Mouse (Mus musculus): ENCODE data around the gene Pxmp4. TPM values are rescaled to one million over a fixed set of nuclear protein-coding genes. Genes with fewer than 3 reads are reported as not detected.

Pxmp4 gene
- total RNA-seq (2022), result 10 to 100 TPM; 28.8 to 36.5 (median 32.1) TPM

DNA sequence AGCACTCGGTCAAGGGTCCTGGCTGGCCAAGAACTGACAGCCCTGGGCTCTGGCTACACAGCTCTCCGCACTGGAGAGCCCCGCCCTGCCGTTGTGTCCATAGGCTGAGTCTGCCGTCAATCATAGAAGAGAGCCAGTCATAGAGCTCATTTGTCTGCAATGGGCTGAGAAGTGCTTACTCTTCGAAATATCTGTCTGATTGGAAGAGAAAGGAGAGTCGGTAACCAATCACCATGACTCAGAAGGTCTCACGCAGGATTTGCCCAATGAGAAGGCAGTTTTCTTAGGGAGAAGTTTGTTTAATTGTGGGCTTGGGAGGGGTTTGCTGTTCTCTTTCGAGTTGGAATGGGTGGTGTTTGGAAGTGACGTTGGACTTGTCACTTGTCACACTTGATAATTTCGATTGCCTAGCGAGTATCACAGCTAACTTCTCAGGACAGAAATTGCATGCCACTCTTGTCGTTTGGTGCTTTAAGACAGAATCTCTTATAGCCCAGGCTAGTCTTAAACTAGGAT lies at the start of gene Pxmp4:
Pxmp4 (minus strand) TSS at position 71 of the 516 bp plus-strand sequence.
- DNase-seq, result peak; percentile 99

DNA sequence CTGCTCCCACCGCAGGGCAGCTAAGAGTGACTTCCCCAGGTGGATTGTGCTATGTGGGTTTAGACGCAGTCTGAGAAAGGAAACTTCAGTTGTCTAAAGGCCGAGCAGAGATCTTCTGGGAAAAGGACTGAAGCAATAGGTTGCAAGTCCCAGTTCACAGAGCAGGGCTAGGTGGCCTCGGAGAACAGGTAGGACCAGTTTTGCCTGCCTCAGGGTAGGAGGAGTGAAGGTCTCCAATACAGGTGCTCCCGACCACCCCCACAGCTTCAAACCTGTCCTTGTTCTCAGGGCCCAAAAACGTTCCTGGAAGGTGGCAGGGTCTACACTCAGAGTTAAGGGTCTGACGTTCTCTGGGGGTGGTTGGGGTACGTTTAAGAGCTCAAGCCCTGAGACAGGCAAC lies 47.9 kb upstream of the Pxmp4 start, which contains the start of gene Chmp4b:
Chmp4b (plus strand) TSS at position 343 of the 400 bp plus-strand sequence.
- no peak for DNase-seq

- no peak for DNase-seq
Observed at GRCm38 (mm10) chr2:154650404-154650803, 46.9 kb upstream of the Pxmp4 start.

GRCm38 (mm10) chr2:154648086-154648485 lies 44.6 kb upstream of the Pxmp4 start:
- DNase-seq, result peak; percentile 49

GRCm38 (mm10) chr2:154646634-154647033 lies 43.1 kb upstream of the Pxmp4 start:
- DNase-seq, result no peak

GRCm38 (mm10) chr2:154642712-154643385 lies 39.3 kb upstream of the Pxmp4 start:
- DNase-seq, result no peak

- DNase-seq, result no peak
Observed at GRCm38 (mm10) chr2:154642005-154642459, 38.5 kb upstream of the Pxmp4 start.

DNA sequence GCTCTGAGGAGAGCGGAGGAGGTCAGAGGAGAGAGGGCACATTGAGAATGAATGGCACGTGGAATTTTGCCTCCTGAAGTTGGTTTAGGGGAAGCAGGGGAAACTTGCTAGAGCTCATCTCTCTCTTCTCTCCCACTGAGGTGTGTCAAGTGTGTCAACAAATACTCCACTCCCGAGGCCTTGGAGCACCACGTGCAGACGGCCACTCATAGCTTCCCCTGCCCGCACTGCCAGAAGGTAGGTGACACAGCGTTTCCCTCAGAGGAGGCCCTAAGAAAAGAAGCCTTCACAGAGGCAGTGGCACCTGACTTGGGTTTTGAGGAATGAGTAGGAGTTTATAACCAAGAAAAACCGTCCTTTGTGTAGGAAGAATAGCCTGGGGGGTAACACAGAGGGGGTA lies 37.7 kb upstream of the Pxmp4 start:
- no peak for DNase-seq

GRCm38 (mm10) chr2:154639115-154639514 lies 35.6 kb upstream of the Pxmp4 start:
- DNase-seq, result no peak

DNA sequence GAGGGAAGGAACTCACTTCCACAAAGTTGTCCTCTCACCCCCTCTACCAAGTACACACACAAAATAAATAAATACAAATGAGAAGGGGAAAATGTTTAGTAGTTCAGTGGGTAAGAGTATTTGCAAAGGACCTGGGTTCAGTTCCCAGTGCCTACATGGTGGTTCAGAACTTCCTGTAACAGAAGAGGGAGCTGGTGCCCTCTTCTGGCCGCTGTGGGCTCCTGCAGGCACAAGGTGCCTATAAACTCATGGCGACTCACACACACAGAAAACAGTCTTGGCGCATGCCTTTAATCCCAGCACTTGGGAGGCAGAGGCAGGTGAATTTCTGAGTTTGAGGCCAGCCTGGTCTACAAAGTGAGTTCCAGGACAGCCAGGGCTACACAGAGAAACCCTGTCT lies 35.0 kb upstream of the Pxmp4 start:
- no peak for DNase-seq

DNA sequence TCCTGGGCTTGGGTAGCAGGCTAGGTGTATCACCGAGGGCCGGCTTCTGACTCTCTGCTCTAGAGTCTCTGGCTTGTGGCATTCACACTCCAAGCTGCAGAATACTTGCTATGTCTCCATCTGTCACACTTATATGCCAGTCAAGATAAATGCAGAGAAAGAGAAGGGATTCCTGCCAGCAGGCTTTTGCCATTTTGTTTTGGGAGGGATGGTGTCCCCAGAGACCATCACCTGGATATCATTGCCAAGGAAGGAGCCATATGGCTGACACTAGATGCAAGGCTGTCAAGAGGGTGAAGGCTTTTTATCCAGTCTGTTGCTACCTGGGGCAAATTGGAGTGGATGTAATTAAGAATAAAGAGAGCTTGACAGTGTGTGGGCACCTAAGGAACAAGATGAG lies 32.3 kb upstream of the Pxmp4 start:
- DNase-seq, result no peak

DNA sequence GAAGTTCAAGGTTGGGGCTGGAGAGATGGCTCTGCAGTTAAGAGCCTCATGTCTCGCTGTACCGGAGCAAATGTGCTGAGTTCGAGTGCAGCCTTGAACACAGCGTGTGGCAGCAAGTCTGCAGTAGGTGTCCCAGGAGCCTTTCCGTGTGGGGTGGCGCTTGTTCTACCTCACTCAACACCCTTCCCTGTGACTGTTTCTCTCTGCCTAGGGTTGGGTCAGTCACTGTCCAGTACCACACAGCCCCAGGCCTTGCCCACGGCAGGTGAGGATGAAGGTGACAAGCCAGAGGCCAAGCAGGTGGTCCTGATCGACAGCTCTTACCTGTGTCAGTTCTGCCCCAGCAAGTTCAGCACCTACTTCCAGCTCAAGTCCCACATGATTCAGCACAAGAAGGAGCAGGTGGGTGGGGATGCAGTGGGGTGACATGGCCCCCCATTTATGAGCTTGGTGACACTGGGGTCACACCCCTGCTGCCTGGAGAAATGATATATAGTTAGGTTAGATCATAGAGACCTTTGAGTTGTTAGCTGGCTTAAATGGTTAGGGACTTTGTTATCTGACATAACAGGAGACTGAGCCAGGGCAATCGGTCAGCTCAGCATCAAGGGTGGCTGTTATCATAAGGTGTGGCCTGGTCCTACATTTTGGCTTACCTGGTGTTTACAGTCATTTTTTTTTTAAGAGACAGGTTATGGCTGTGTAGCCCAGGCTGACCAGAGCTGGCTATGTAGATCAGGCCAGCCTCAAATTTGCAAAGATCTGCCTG lies 30.6 kb upstream of the Pxmp4 start:
- no peak for DNase-seq

GRCm38 (mm10) chr2:154633039-154633742 lies 29.7 kb upstream of the Pxmp4 start:
- no peak for DNase-seq

- DNase-seq, result no peak
Observed at GRCm38 (mm10) chr2:154632203-154632780, 28.8 kb upstream of the Pxmp4 start.

- DNase-seq, result no peak
Observed at GRCm38 (mm10) chr2:154630531-154630930, 27.0 kb upstream of the Pxmp4 start.

DNA sequence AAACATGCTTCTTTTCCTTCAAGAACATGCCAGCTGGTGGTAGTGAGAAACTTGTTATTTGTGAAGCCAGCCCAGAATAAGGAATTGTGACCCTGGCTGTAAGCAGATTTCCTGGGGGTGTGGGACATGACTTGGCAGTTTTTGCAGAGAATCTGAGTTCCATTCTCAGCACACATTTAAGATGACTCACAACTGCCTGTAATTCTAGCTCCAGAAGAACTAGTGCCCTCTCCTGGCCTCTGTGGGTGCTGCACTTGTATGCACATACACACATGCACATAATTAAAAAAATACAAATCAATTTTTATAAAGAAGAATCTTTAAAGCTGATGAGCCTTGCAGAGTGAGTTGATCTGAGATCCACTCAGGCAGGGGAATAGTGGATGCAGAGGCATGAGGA lies 20.6 kb upstream of the Pxmp4 start:
- DNase-seq, result no peak

DNA sequence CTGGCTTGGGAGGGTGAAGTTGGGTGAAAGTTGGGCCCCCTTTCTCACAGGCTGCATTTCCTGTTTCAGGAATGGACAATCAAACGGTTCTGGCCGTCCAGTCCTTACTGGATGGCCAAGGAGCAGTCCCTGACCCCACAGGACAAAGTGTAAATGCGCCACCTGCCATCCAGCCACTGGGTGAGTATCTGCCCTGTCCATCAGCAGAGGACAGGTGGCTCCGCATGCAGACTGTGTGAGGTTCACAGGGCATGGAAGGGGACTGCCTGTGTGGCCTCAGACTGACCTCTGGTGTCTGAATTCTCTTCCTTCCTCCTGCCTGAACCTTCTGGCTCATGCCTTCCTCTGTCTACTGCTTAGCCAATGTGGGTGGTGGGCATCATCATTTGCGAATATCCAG lies 18.2 kb upstream of the Pxmp4 start:
- no peak for DNase-seq

- DNase-seq, result no peak
Observed at GRCm38 (mm10) chr2:154617061-154617460, 13.6 kb upstream of the Pxmp4 start.

- no peak for DNase-seq
Observed at GRCm38 (mm10) chr2:154615674-154616073, 12.2 kb upstream of the Pxmp4 start.

DNA sequence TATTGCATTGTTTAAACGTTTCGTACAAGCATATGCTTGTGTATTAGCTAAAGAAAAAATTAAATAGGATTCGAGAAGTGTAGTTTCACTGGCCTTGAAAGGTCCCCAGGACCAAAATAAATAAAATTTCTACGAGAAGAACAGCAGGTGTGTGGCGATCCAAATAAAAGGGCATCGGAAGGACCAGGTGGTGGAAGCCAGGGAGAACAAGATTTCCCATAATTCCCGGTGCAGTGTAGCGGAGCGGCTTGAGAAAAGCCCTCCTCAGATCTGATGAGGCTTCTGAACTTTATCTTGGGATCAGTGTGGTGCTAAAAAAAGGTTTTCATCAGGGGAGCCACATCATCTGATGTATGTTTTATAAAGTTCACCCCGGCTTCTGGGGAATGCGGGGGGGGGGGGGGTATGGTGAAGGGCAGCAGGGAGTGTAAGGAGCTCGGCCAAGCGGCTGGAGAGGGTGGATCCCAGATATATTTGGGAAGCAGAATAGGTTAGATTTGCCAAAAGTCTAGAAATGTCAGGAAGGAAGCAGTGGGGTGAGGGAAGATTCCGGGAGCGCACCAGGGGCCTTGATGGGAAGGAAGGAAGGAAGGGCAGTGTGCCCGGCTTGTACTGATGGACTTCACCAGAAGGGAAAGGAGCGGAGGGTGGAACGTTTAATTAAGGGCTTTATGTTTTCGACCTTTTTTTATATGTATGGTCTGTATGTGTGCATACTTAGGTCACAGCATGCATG lies 11.5 kb upstream of the Pxmp4 start:
- DNase-seq, result no peak
